In genomic region chr15:25291231-25291691, GRCm38 (mm10) we compare ENCODE assay signal across 9 mouse cellular contexts.
DNase-seq lines count a peak whose midpoint lies in the region; ATAC-seq lines count a peak whose summit lies in the region.
"Had no signal": no experiment of that assay in that cellular context is flagged by ENCODE, and none has a peak within 500 bp of the region (broad histone marks: within the 10 kb centered on the region; RNA-seq: fewer than 3 reads in every experiment).

No protein-coding gene starts in this region.

- H3K4me1 ChIP-seq in forebrain, embryonic 12.5 days, result peaks cover 12% of the 10 kb centered on the region
- H3K4me1 ChIP-seq in liver, embryonic 11.5 days (replicated peaks; ENCODE audit: control insufficient read depth, insufficient read depth, low read length), result no peaks in the 10 kb centered on the region

- ATAC-seq in forebrain, embryonic 12.5 days (ENCODE audit: low FRiP score), result peak; percentile 89
- ATAC-seq in liver, embryonic 11.5 days (replicated peaks; ENCODE audit: low FRiP score), result no peak

- peak overlapping the region; percentile 75 for H3K27ac ChIP-seq in forebrain, embryonic 12.5 days
- H3K27ac ChIP-seq in liver, embryonic 11.5 days (ENCODE audit: low read depth, low read length), result no peak overlapping the region

- no peak overlapping the region for H3K4me3 ChIP-seq in forebrain, embryonic 12.5 days (replicated peaks)
- H3K4me3 ChIP-seq in liver, embryonic 11.5 days (ENCODE audit: low read depth, low read length), result no peak overlapping the region

- no peak overlapping the region for H3K9ac ChIP-seq in forebrain, embryonic 12.5 days
- no peak overlapping the region for H3K9ac ChIP-seq in liver, embryonic 11.5 days (ENCODE audit: low read depth, low read length)

- no peaks in the 10 kb centered on the region for H3K36me3 ChIP-seq in forebrain, embryonic 12.5 days (replicated peaks)
- H3K36me3 ChIP-seq in liver, embryonic 11.5 days (ENCODE audit: control insufficient read depth, insufficient read depth, low read length), result no peaks in the 10 kb centered on the region

- peaks cover 6% of the 10 kb centered on the region; the same call in 1 of the 2 replicates for H3K27me3 ChIP-seq in forebrain, embryonic 12.5 days
- no peaks in the 10 kb centered on the region for H3K27me3 ChIP-seq in liver, embryonic 11.5 days (replicated peaks; ENCODE audit: control insufficient read depth, insufficient read depth, low read length)

- DNase-seq in cerebellum, postnatal 14 days, result peak; percentile 71 to 74
- no peak for DNase-seq in cerebellum, adult 11 months
- DNase-seq in layer of hippocampus, postnatal 36 days, result peak; percentile 50 to 58
- peak; percentile 33 for DNase-seq in right cerebral cortex, adult 18-20 months
- no peak for DNase-seq in thymus, postnatal 10 days (ENCODE audit: low spot score in 2 of 2)
- no peak for DNase-seq in liver, embryonic 11.5 days (ENCODE audit: low spot score)
- no peak for DNase-seq in kidney, adult 8-10 months
- DNase-seq: heart, postnatal 4 days had no signal

- H3K4me2 ChIP-seq in forebrain, embryonic 12.5 days, result peak overlapping the region; percentile 29
- no peak overlapping the region for H3K4me2 ChIP-seq in liver, embryonic 11.5 days

- H3K9me3 ChIP-seq in forebrain, embryonic 12.5 days, result no peaks in the 10 kb centered on the region
- no peaks in the 10 kb centered on the region for H3K9me3 ChIP-seq in liver, embryonic 11.5 days (ENCODE audit: control insufficient read depth, low read length)

- 15% methylated on average over 10 of the region's 10 CpGs for WGBS in forebrain, embryonic 12.5 days
- 80% methylated on average over 10 of the region's 10 CpGs for WGBS in liver, embryonic 11.5 days

Comparison
In these comparisons a context has a peak if more than half of its experiments do, and no peak if none do; other contexts are left out.
1. DNase-seq: peak in cerebellum, postnatal 14 days (2 of 2), layer of hippocampus, postnatal 36 days (2 of 2) and right cerebral cortex, adult 18-20 months (single experiment); none in cerebellum, adult 11 months (single experiment), thymus, postnatal 10 days (0 of 2), liver, embryonic 11.5 days (single experiment) and kidney, adult 8-10 months (0 of 2).